Mouse (Mus musculus): ENCODE measurements around the gene Pdzd8.

Gene Pdzd8

GRCm38 (mm10) chr19:59345658-59346283, at the start of gene Pdzd8:
Gene Pdzd8 (minus strand): TSS chr19:59345780.
- DNase-seq: peak; percentile 91

GRCm38 (mm10) chr19:59393777-59394441, 48.3 kb upstream of the Pdzd8 start:
- peak; percentile 28 for DNase-seq

DNA sequence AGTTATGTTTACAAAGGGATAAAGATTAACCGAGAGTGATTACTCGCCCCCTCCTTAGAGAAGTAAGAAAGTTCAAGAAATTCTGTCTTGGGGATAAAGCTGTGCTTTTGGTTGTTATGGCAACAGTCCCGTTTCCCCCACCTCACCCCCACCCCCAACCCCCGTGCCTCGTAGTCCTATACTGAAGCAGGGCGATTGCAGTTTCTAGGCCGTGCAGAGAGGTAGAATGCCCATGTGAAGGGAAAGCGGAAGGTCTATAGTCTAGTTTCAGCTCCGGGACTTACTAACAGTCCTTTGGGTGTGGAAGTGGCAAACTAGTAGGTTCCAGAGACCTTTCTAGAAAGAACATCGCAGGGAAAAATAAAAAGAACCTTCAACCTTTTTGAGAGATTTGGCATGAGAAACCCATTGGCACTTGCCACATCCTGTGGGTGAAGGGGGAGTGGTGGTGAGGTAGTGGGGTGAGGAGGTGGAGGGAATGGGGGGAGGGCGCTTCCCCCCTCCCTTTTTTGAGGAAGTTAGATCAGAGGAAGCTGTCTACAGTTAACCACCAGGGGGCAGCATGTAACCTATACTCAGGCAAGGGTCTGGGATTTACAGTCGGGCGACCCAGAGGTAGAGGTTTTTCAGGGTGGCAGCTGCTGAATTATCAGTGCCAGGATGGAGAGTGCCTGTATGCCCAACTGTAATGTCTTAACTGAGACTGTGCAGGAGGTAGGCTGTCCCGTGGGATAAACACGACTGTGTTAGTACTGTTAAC, 43.4 kb upstream of the Pdzd8 start:
- peak; percentile 73 for DNase-seq

DNA sequence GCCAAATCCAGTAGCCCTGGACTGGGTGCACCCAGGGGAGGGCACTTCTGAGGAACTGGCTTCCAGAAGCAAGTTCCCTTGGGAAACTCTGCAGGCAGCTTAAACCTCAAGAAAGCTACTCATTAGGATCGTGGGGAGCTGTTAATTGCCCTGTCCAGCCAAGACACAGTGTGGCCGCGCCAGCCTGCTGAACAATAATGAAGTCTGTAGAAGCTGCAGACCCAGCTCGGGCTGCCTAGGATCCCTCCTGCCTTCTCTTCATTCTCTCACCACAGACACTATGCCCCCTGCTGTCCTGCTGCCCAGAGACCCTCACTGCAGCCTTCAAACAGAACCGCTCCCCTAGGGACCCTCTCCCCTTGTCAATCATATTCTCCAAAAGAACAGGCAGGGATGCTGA, 42.8 kb upstream of the Pdzd8 start:
- DNase-seq: peak; percentile 24

- peak; percentile 33 for DNase-seq
Observed at GRCm38 (mm10) chr19:59387178-59387577, 41.6 kb upstream of the Pdzd8 start.

DNA sequence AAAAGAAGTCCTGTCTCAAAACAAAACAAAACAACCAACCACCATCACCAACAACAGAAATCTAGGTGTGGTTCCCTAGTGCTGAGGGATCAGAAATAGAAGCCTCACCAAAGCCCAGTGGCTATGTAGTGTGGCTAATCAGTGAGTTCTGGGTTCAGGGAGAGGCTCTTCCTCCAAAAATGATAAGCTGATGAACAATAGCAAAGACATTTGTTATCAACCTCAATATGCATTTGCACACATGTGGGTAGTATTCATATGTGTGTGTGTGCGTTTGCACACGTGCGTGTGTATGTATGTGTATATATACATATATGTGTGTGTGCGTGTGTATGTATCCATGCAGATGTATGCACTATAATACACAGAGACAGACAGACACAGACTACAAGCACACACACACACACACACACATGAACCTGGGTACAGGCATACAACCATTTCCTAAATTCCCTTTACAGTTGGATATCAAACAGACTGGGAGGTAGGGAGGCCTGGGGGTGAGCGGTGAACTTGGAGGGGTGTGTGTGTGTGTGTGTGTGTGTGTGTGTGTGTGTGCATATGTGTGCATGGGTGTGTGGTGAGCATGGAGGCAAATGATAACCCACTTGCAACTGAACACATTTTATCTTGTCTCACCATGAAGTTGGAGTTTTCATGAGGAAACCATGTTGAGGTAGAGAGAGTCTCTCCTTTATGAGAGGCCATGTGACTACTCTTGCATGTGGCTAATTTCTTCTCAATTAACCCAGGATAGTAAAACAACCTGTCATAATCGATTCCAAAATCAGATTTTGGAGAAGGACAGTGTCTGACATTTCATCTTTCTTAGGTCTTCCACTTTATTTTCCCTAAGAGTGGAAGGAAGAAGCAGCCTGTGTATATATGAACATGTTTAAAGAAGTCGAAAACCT, 39.3 kb upstream of the Pdzd8 start:
- DNase-seq: no peak

DNA sequence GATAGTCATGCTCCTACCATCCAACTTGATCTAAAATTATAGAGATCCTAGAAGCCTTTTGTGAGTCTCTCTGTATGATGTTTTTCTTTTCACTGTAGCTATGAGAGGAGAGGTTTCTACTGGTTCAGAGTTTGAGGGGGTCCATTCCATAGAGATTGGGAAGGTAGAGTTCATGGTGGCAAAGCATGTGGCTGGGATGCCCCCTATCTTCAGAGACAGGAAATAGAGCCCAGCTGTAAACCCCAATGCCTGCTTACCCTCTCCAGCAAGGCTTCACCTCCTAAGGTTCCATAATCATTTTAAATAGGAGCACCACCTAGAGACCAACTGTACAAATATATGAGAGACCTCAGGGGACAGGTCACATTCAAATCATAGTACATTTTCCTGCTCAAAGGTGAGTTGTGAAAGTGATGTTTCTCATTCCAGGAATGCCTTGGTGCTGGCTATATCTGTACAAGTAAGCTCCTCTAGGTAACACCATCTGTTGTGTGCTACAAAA, 36.9 kb upstream of the Pdzd8 start:
- DNase-seq: no peak

GRCm38 (mm10) chr19:59379995-59380394, 34.4 kb upstream of the Pdzd8 start:
- DNase-seq: no peak

DNA sequence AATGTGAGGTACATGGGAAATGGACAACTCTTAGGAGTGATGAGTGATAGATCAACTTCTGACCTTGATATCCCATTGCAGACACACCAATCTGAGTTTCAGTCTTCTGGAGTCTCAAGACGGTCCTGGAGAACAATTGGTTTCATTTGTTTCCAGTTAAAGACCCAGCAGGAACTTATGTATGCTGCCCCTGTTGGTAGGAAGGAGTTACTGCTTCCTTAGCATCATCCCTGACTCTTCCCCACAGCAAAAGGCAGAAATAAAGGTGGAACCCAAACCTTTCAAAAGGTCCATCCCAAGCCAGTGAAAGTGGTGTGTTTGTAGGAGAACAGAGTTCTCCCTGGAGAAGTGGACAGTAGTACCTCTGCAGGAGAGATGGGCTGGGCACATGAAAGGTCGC, 30.9 kb upstream of the Pdzd8 start:
- no peak for DNase-seq

DNA sequence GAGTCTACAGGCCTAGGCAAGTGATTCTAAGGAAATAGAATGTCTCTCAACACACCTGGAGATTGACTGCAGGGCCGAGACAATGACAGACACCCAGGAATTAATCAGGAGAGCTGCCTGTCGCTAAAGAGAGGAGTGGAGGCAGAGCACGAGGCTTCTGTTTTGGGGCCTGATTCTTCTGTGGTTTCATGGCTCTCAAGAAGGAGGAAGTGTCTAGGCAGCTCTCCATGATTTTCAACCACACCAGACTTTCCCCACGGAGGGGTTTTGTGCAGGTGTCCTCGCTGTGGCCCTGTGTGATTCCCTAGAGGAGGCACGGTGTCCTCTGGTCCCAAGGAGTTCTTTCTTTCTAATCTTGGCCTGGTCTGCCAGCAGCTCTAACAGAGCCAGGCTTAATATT, 29.4 kb upstream of the Pdzd8 start:
- DNase-seq: no peak

- no peak for DNase-seq
Observed at GRCm38 (mm10) chr19:59372928-59373327, 27.3 kb upstream of the Pdzd8 start.

- DNase-seq: no peak
Observed at GRCm38 (mm10) chr19:59371016-59371415, 25.4 kb upstream of the Pdzd8 start.

- DNase-seq: no peak
Observed at GRCm38 (mm10) chr19:59367892-59368291, 22.3 kb upstream of the Pdzd8 start.

GRCm38 (mm10) chr19:59366724-59367123, 21.1 kb upstream of the Pdzd8 start:
- no peak for DNase-seq

- DNase-seq: no peak
Observed at GRCm38 (mm10) chr19:59363666-59364065, 18.1 kb upstream of the Pdzd8 start.

GRCm38 (mm10) chr19:59362646-59363045, 17.1 kb upstream of the Pdzd8 start:
- DNase-seq: no peak

GRCm38 (mm10) chr19:59360486-59360896, 14.9 kb upstream of the Pdzd8 start:
- no peak for DNase-seq

GRCm38 (mm10) chr19:59359202-59359601, 13.6 kb upstream of the Pdzd8 start:
- DNase-seq: no peak

- DNase-seq: no peak
Observed at GRCm38 (mm10) chr19:59357878-59358277, 12.3 kb upstream of the Pdzd8 start.

DNA sequence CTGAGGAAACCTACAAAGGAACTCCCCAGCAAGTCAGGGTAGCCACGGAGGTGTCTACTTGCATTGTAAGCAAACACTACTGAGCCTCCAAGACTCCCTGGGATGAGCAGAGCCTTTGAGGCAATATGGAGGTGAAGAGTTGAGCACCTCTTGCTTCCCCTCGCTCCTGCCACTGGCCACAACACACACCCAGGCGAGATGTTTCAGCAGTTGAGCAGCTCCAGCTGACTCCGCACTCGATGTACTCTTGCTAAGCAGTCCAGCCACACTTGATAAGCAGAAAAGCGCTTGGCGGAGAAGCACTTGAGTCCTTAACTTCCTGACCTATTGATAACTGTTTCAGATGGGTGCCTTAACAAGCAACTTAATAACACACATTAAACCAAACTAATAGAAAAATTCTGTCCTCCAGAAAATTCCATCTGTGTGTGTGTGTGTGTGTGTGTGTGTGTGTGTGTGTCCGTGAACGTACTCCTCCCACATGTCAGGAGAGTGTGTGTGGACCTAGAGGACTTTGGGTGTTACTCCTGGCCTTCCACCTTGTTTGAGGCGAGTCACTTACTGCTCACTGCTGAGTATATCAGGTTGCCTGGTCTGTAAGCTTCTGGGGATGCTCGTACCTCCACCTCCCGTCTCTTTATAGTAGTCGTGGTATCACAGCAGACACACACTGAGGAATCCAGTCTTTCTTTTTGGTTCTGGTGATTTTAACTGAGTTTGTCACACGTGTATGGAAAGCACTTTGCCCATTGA, 11.4 kb upstream of the Pdzd8 start:
- DNase-seq: no peak

DNA sequence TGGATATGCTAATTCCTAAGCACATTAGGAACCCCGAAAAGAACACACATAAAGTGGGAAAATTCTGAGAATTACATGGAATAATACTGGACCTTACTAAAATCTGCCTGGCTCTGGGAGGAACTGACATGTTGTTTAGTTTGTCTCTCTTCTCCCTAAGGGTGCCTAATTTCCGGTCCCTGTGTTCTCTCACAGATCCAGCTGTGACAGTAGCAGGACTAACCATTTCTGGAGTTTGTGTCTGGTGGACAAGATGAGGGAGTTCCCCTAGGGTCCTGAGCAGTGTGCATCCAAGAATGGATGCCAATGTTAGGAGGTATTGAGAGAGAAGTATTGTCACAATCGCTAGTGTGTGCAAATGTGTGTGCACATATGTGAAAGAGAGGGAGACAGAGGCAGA, 10.8 kb upstream of the Pdzd8 start:
- no peak for DNase-seq

DNA sequence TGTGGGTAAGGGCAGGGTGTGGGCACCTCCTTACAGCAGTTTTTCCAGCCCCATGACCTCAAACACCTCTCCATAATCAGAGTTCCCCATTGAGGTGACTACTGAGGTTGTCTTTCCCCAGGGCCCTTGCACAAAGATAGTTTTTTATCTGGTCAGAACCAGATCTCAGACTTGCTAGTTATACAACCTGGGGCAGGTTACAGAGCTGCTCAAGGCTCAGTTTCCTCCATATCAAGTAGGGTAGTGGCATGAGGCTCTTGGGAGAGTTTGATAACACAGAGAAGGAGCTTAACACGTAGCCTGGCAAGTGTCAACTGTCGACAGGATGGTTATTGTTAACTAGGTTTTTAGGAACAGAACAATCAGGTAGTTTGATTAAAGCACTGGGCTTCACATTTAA, 9.3 kb upstream of the Pdzd8 start:
- DNase-seq: no peak
